Mouse (Mus musculus) kidney, embryonic 14.5 days (tissue): Measurements from ENCODE around the gene Specc1. TPM values are rescaled to one million over a fixed set of nuclear protein-coding genes. Genes with fewer than 3 reads are reported as not detected.

Source experiments
- ATAC-seq: fragments of 200-750 bp; cut with Nextera tagmentation; 2 replicates; pipeline ENCODE4 v1.8.0; 2017; ENCODE audit warnings: moderate number of reproducible peaks, mild to moderate bottlenecking, moderate TSS enrichment, moderate library complexity; ENCODE audit not compliant: low FRiP score, low TSS enrichment
- H3K27ac ChIP-seq: fragments of 300-500 bp; sonication (generic); 2 replicates; pipeline ENCODE4 v1.5.1; 2014; ENCODE audit warnings: low read depth, mild to moderate bottlenecking, low read length, moderate library complexity, mixed read lengths
- H3K27me3 ChIP-seq: fragments of 300-500 bp; sonication (generic); 2 replicates; pipeline ENCODE4 v1.6.1; 2014; ENCODE audit warnings: mild to moderate bottlenecking, low read length; ENCODE audit not compliant: control insufficient read depth, insufficient read depth
- H3K36me3 ChIP-seq: fragments of 300-500 bp; sonication (generic); 2 replicates; pipeline ENCODE4 v1.6.1; 2014; ENCODE audit warnings: low read length, mixed read lengths; ENCODE audit not compliant: control insufficient read depth, insufficient read depth
- H3K4me1 ChIP-seq: fragments of 300-500 bp; sonication (generic); 2 replicates; pipeline ENCODE4 v1.6.1; 2014; ENCODE audit warnings: low read length, mixed read lengths; ENCODE audit not compliant: control insufficient read depth, insufficient read depth
- H3K4me2 ChIP-seq: fragments of 300-500 bp; sonication (generic); replicated peaks from 2 replicates; pipeline ENCODE4 v1.6.1; 2014; ENCODE audit warnings: low read depth, mild to moderate bottlenecking, low read length
- H3K4me3 ChIP-seq: fragments of 300-500 bp; sonication (generic); 2 replicates; pipeline ENCODE4 v1.5.1; 2014; ENCODE audit warnings: mild to moderate bottlenecking, low read length
- H3K9ac ChIP-seq: fragments of 300-500 bp; sonication (generic); 2 replicates; pipeline ENCODE4 v1.6.1; 2014; ENCODE audit warnings: low read depth, mild to moderate bottlenecking, low read length, moderate library complexity
- H3K9me3 ChIP-seq: fragments of 300-500 bp; sonication (generic); 2 replicates; pipeline ENCODE4 v1.6.1; 2016; ENCODE audit warnings: low read length; ENCODE audit not compliant: control insufficient read depth
- WGBS: fragments of 180-500 bp; shearing (Covaris S2); extraction: QIAGEN DNeasy Blood & Tissue Kit; methylation state at CpG from one replicate; pipeline ENCODE4 v1.1.7; 2014; 5-methylcytosine and 5-hydroxymethylcytosine counted together
- polyA plus RNA-seq: library from polyadenylated mRNA; unstranded; fragments of >200 nt; fragmentation: Nextera tagmentation; extraction: Ambion mirVana; gene quantifications from 2 replicates; pipeline ENCODE4 v1.2.1, GENCODE M21; 2014

The Specc1 gene
- polyA plus RNA-seq, 1 experiment from 2014 or later, result 13.6 TPM

GRCm38 (mm10) chr11:62270851-62271250, 314.3 kb downstream of the Specc1 start:
- H3K27ac ChIP-seq, result no peak overlapping the region
- H3K27me3 ChIP-seq, result no peaks in the 10 kb centered on the region
- no peak overlapping the region for H3K9ac ChIP-seq
- peaks cover 3% of the 10 kb centered on the region; the same call in 1 of the 2 replicates for H3K4me1 ChIP-seq
- WGBS, result 50% methylated on average over 5 of the region's 5 CpGs
- H3K4me2 ChIP-seq, result no peak overlapping the region
- no peaks in the 10 kb centered on the region for H3K9me3 ChIP-seq
- H3K4me3 ChIP-seq, result no peak overlapping the region
- H3K36me3 ChIP-seq, result no peaks in the 10 kb centered on the region; the same call in 1 of the 2 replicates
- ATAC-seq, result no peak

Other genes with a start within 250 kb of the Specc1 start
- 0.11 and 0.16 TPM in 2 replicates for gene Slc5a10, start 235.9 kb upstream of the Specc1 start, polyA plus RNA-seq
- 28.0 and 31.7 TPM in 2 replicates for gene Prpsap2, start 194.7 kb upstream of the Specc1 start, polyA plus RNA-seq
- gene Ulk2, start 101.7 kb upstream of the Specc1 start, polyA plus RNA-seq, result 11.9 and 16.3 TPM in 2 replicates
- gene Akap10, start 26.5 kb upstream of the Specc1 start, polyA plus RNA-seq, result 14.8 and 22.1 TPM in 2 replicates